Mouse (Mus musculus): ENCODE measurements around the gene Olfr1360. TPM values are rescaled to one million over a fixed set of nuclear protein-coding genes. Genes with fewer than 3 reads are reported as not detected.
"Not testable (repeated sequence)": the region's sequence is repeated elsewhere in the genome, so short reads cannot be mapped to it uniquely, and the experiment has no call there.

The Olfr1360 gene
- polyA plus RNA-seq, 1 experiment, result not detected

DNA sequence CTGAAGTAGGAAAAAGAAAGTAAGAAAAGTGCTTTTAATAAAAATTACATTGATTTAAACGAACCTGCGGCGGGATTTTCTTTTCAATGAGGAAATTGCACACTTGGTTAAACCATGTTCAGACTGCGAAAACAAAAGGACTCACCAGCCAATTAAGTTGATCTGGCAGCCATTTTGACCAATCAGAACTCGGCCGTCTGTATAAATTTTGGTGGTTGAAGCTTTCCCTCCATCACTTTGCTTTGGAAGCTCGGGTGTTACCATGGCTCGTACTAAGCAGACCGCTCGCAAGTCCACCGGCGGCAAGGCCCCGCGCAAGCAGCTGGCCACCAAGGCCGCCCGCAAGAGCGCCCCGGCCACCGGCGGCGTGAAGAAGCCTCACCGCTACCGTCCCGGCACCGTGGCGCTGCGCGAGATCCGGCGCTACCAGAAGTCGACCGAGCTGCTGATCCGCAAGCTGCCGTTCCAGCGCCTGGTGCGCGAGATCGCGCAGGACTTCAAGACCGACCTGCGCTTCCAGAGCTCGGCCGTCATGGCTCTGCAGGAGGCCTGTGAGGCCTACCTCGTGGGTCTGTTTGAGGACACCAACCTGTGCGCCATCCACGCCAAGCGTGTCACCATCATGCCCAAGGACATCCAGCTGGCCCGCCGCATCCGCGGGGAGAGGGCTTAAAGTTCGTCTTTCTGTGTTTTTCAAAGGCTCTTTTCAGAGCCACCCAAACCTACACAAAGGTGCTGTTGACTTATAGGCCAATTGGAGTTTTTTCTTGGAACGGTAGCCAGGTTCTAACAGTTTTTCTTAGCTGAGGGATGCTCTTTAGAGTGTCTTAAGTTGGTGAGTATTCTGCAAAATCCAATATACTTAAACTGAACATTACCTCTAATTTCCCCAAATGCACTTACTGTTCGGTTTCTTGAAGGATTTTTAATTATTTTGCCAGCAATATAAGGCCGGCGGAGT, 40.5 kb upstream of the Olfr1360 start, which contains the start of gene Hist1h3h:
Gene Hist1h3h (plus strand): TSS at position 263 of the 961 bp plus-strand sequence.
- TF ChIP-seq POLR2A (IDR thresholded peaks at IDR 0.05; ENCODE audit: low read depth, low read length), result peak; percentile 55
- peak within 1 kb of the TSS; percentile 79 for H3K27ac ChIP-seq (ENCODE audit: insufficient read depth, low read length)
- 3% methylated on average over 32 of the region's 56 CpGs for WGBS
- not testable (repeated sequence) for H3K27me3 ChIP-seq (ENCODE audit: control insufficient read depth, insufficient read depth, low read length); H3K36me3 ChIP-seq (ENCODE audit: control insufficient read depth, insufficient read depth, low read length); H3K4me1 ChIP-seq (ENCODE audit: control insufficient read depth, insufficient read depth, insufficient read length)
- H3K4me3 ChIP-seq (ENCODE audit: extremely low read depth, insufficient read depth, insufficient read length), result peak within 1 kb of the TSS; percentile 50
- peak; percentile 81 to 83 for DNase-seq (ENCODE audit: low read depth in 1 of 2, low spot score in 2 of 2)

DNA sequence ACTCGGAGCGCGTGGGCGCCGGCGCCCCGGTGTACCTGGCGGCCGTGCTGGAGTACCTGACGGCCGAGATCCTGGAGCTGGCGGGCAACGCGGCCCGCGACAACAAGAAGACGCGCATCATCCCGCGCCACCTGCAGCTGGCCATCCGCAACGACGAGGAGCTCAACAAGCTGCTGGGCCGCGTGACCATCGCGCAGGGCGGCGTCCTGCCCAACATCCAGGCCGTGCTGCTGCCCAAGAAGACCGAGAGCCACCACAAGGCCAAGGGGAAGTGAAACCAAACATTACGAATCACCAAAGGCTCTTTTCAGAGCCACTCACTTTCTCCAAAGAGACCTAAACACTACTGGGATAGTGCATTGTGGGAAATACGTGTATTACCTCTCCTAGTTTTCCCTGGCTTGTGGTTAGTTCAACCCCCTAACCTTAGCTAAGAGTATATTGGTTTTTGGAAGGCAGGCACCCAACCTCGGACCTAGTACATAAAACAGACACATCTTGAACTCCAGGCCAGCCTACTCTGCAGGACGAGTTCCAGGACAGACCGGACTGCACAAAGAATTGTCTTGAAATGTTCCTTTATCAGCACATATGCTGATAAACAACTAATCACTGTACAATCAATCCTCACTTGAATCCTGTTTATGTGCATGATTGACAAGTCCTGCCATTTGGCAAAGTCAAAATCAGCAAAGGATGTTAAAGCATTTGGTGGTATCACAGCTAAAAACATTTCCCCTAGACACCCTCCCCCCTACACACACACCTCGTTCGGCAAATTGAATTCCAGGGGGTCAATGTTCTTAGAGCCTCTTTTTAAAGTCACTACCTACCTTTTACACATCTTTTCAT, 39.6 kb upstream of the Olfr1360 start:
- WGBS, result under 1% methylated on average over 16 of the region's 38 CpGs
- not testable (repeated sequence) for H3K36me3 ChIP-seq (ENCODE audit: control insufficient read depth, insufficient read depth, low read length); H3K4me1 ChIP-seq (ENCODE audit: control insufficient read depth, insufficient read depth, insufficient read length); H3K27me3 ChIP-seq (ENCODE audit: control insufficient read depth, insufficient read depth, low read length)
- DNase-seq (ENCODE audit: low read depth in 1 of 2, low spot score in 2 of 2), result peak; percentile 24 to 48
- Histone ChIP-seq H3K4me3 (ENCODE audit: extremely low read depth, insufficient read depth, insufficient read length) (peak overlapping the region; percentile 56), H3K27ac (ENCODE audit: insufficient read depth, low read length) (peak overlapping the region; percentile 97)

DNA sequence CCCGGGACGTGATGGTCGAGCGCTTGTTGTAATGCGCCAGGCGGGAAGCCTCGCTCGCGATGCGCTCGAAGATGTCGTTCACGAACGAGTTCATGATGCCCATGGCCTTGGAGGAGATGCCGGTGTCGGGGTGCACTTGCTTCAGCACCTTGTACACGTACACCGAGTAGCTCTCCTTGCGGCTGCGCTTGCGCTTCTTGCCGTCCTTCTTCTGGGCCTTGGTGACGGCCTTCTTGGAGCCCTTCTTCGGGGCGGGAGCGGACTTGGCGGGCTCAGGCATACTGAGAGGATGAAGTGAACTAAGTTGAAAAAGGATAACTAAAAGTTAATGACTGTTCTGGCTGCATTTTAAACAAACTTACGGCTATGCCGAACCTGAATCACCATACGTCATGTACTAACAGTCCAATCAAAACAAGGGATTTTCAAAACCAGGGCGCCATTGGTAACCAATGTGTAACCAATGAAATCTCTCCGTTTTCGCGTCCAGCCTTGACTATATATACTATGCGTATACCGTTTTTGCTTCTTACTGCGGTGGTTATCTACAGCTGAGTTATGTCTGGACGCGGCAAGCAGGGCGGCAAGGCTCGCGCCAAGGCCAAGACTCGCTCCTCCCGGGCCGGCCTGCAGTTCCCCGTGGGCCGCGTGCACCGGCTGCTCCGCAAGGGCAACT, 38.8 kb upstream of the Olfr1360 start, which contains the start of the genes Hist1h2bl and Hist1h2ai:
Gene Hist1h2bl (minus strand): TSS at position 280 of the 676 bp plus-strand sequence.
Gene Hist1h2ai (plus strand): TSS at position 559 of the 676 bp plus-strand sequence.
- TF ChIP-seq POLR2A (IDR thresholded peaks at IDR 0.05; ENCODE audit: low read depth, low read length), result peak; percentile 62
- not testable (repeated sequence) for H3K36me3 ChIP-seq (ENCODE audit: control insufficient read depth, insufficient read depth, low read length)

DNA sequence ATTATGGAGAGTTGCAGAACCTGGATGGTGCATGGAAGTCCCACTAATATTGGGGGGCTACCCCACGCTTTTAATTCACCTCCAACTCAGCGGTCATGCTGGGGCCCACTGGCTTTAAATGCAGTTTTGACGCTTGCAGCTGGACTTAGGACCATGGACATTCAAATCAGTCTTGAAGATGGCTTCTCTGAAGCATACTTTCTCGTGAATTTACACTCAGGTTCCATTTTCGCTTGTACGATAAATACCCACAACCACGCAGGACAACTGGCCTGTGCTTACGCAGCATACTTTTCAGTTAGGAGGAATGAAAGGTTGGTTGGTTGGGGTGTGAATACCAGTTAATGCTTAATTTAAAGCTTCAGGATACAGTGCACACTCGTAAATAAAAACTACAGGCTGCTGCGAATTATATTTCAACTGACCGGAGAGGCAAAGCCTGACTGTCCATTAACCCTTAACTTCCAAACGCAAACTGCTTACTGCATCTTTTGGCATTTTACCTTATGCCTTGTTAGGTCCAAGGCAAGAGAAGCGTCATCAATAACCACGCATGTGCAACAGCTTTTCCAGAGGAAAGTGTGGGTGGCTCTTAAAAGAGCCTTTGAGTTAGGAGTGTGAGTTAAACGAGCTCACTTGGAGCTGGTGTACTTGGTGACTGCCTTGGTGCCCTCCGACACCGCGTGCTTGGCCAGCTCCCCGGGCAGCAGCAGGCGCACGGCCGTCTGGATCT, 38.1 kb upstream of the Olfr1360 start:
- 1% methylated on average over 22 of the region's 22 CpGs for WGBS
- peak overlapping the region; percentile 40 for H3K27ac ChIP-seq (ENCODE audit: insufficient read depth, low read length)
- H3K4me3 ChIP-seq (ENCODE audit: extremely low read depth, insufficient read depth, insufficient read length), result peak overlapping the region; percentile 33
- H3K4me1 ChIP-seq (ENCODE audit: control insufficient read depth, insufficient read depth, insufficient read length), result peaks cover 7% of the 10 kb centered on the region
- TF ChIP-seq POLR2A (IDR thresholded peaks at IDR 0.05; ENCODE audit: low read depth, low read length) (no peak), CTCF (IDR thresholded peaks at IDR 0.05; ENCODE audit: extremely low read depth, insufficient read depth, insufficient read length, insufficient replicate concordance) (no peak)
- H3K36me3 ChIP-seq (ENCODE audit: control insufficient read depth, insufficient read depth, low read length), result no peaks in the 10 kb centered on the region
- H3K27me3 ChIP-seq (ENCODE audit: control insufficient read depth, insufficient read depth, low read length), result no peaks in the 10 kb centered on the region
- DNase-seq (ENCODE audit: low read depth in 1 of 2, low spot score in 2 of 2), result no peak

More for the DNA sequence above, 38.8 kb upstream of the Olfr1360 start, which contains the start of the genes Hist1h2bl and Hist1h2ai:
- whole genome bisulfite sequencing, result under 1% methylated on average over 34 of the region's 50 CpGs
- H3K4me1 ChIP-seq (ENCODE audit: control insufficient read depth, insufficient read depth, insufficient read length); H3K27me3 ChIP-seq (ENCODE audit: control insufficient read depth, insufficient read depth, low read length): not testable (repeated sequence)
- peak; percentile 73 to 89 for DNase-seq (ENCODE audit: low read depth in 1 of 2, low spot score in 2 of 2)
- peak within 1 kb of the TSS; percentile 97 for H3K27ac ChIP-seq (ENCODE audit: insufficient read depth, low read length)
- peak within 1 kb of the TSS; percentile 69 for H3K4me3 ChIP-seq (ENCODE audit: extremely low read depth, insufficient read depth, insufficient read length)

DNA sequence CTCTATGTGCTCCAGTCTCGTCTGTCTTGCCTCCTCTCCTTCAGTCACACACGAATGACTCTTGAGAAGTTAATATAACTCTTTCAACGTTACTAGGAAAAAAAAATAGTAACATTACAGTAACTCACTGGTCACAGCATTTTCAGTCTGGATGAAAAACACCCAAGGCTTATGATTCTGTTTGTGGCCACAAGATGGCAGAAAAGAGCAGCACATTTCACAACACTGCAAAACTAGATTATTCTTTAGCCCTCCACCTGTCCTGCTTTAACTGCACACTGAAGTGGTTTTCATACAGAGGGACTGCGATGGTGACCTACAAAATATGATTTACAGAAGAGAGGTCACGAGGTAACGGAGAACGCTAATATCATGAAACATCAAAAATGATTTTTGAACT, 37.5 kb upstream of the Olfr1360 start:
- TF ChIP-seq POLR2A (IDR thresholded peaks at IDR 0.05; ENCODE audit: low read depth, low read length) (no peak), CTCF (IDR thresholded peaks at IDR 0.05; ENCODE audit: extremely low read depth, insufficient read depth, insufficient read length, insufficient replicate concordance) (peak; percentile 34; the same call in 1 of the 2 replicates)
- Histone ChIP-seq H3K36me3 (ENCODE audit: control insufficient read depth, insufficient read depth, low read length) (no peaks in the 10 kb centered on the region), H3K27ac (ENCODE audit: insufficient read depth, low read length) (peak overlapping the region; percentile 39; the same call in 1 of the 2 replicates), H3K4me1 (ENCODE audit: control insufficient read depth, insufficient read depth, insufficient read length) (peaks cover 7% of the 10 kb centered on the region), H3K4me3 (ENCODE audit: extremely low read depth, insufficient read depth, insufficient read length) (no peak overlapping the region; the same call in 1 of the 2 replicates), H3K27me3 (ENCODE audit: control insufficient read depth, insufficient read depth, low read length) (no peaks in the 10 kb centered on the region)
- peak; percentile 60 to 61 for DNase-seq (ENCODE audit: low read depth in 1 of 2, low spot score in 2 of 2)
- under 1% methylated on average over 7 of the region's 7 CpGs for WGBS

DNA sequence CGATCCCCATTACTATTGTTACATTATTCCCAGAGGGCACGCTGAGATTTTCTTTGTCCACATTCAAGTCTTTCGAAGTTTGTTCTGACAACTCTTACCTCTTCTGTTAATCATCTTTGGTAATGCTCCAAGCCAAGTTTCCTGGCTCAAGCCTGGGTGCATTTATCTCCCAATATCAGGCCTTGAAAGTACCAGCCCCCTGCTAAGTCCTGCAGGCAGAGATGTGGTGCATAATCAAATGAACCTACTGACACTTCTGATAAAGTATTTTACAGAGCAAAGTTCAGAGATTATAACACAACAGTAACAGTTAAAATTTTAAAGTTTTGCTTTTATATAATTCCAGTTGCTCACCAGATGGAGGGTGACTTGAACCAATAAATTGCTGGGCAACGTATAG, 34.5 kb upstream of the Olfr1360 start:
- no peak for TF ChIP-seq CTCF (IDR thresholded peaks at IDR 0.05; ENCODE audit: extremely low read depth, insufficient read depth, insufficient read length, insufficient replicate concordance)
- no peak for TF ChIP-seq POLR2A (IDR thresholded peaks at IDR 0.05; ENCODE audit: low read depth, low read length)
- Histone ChIP-seq H3K4me1 (ENCODE audit: control insufficient read depth, insufficient read depth, insufficient read length) (no peaks in the 10 kb centered on the region), H3K36me3 (ENCODE audit: control insufficient read depth, insufficient read depth, low read length) (no peaks in the 10 kb centered on the region), H3K4me3 (ENCODE audit: extremely low read depth, insufficient read depth, insufficient read length) (no peak overlapping the region), H3K27ac (ENCODE audit: insufficient read depth, low read length) (no peak overlapping the region), H3K27me3 (ENCODE audit: control insufficient read depth, insufficient read depth, low read length) (no peaks in the 10 kb centered on the region)
- DNase-seq (ENCODE audit: low read depth in 1 of 2, low spot score in 2 of 2), result no peak
- 46% methylated on average over 4 of the region's 4 CpGs for WGBS
